Mouse (Mus musculus): Measurements from ENCODE around the gene Tor4a.

DNA sequence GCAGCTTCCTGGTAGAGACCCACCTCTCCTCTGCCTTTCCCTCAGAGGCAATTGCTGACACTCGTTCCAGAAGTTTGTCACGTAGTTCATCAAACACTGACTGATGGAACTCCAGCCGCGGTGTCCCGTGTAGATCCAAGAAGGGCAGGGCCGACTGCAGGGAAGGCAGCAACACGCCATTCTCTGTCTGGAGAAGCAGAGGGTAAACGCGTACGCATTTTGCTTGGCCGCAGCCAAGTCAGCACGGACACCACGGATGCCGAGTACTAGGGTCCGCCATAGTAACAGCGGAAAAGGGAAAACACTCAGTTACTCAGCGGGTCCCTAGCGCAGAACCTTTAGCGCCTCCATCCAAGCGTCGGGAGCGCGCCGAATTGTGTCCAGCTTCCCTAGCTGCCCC lies 14.0 kb upstream of the Tor4a start:
- TF ChIP-seq POLR2A (IDR thresholded peaks at IDR 0.05; ENCODE audit: borderline replicate concordance, insufficient read depth, low read length) (no peak), CTCF (IDR thresholded peaks at IDR 0.05; ENCODE audit: borderline replicate concordance, insufficient read depth, low read depth, low read length) (no peak)

Measured in cerebellum, adult 2 months (tissue).